Mouse (Mus musculus) neural tube, embryonic 13.5 days (tissue): ENCODE results near the gene Lpin1. TPM values are rescaled to one million over a fixed set of nuclear protein-coding genes. Genes with fewer than 3 reads are reported as not detected.

Source experiments
- ATAC-seq: fragments of 200-750 bp; cut with Nextera tagmentation; 2 replicates; pipeline ENCODE4 v1.8.0; 2017; ENCODE audit warnings: low read depth, mild to moderate bottlenecking, moderate TSS enrichment, moderate library complexity
- H3K27ac ChIP-seq: fragments of 300-500 bp; sonication (generic); replicated peaks from 2 replicates; pipeline ENCODE4 v1.5.1; 2015; ENCODE audit warnings: moderate library complexity, mild to moderate bottlenecking, inconsistent platforms
- H3K27me3 ChIP-seq: fragments of 300-500 bp; sonication (generic); 2 replicates; pipeline ENCODE4 v1.6.1; 2015; ENCODE audit warnings: mild to moderate bottlenecking, inconsistent platforms
- H3K36me3 ChIP-seq: fragments of 300-500 bp; sonication (generic); 2 replicates; pipeline ENCODE4 v1.6.1; 2015; ENCODE audit warnings: mild to moderate bottlenecking, inconsistent platforms
- H3K4me1 ChIP-seq: fragments of 300-500 bp; sonication (generic); replicated peaks from 2 replicates; pipeline ENCODE4 v1.6.1; 2015; ENCODE audit warnings: inconsistent platforms
- H3K4me2 ChIP-seq: fragments of 300-500 bp; sonication (generic); 2 replicates; pipeline ENCODE4 v1.6.1; 2015; ENCODE audit warnings: inconsistent platforms, mild to moderate bottlenecking, moderate library complexity
- H3K4me3 ChIP-seq: fragments of 300-500 bp; sonication (generic); 2 replicates; pipeline ENCODE4 v1.5.1; 2015; ENCODE audit warnings: mild to moderate bottlenecking, inconsistent platforms
- H3K9ac ChIP-seq: fragments of 300-500 bp; sonication (generic); 2 replicates; pipeline ENCODE4 v1.6.1; 2015; ENCODE audit warnings: moderate library complexity, mild to moderate bottlenecking, inconsistent platforms
- H3K9me3 ChIP-seq: fragments of 300-500 bp; sonication (generic); 2 replicates; pipeline ENCODE4 v1.6.1; 2016; ENCODE audit warnings: inconsistent platforms
- whole genome bisulfite sequencing: fragments of 180-500 bp; shearing (Covaris S2); methylation state at CpG from one replicate; pipeline ENCODE4 v1.1.7; 2015; 5-methylcytosine and 5-hydroxymethylcytosine counted together
- polyA plus RNA-seq: library from polyadenylated mRNA; unstranded; fragments of >200 nt; fragmentation: Nextera tagmentation; extraction: Ambion mirVana; gene quantifications from 2 replicates; pipeline ENCODE4 v1.2.1, GENCODE M21; 2015

The Lpin1 gene
- polyA plus RNA-seq, 1 experiment from 2014 or later, result 16.1 TPM

DNA sequence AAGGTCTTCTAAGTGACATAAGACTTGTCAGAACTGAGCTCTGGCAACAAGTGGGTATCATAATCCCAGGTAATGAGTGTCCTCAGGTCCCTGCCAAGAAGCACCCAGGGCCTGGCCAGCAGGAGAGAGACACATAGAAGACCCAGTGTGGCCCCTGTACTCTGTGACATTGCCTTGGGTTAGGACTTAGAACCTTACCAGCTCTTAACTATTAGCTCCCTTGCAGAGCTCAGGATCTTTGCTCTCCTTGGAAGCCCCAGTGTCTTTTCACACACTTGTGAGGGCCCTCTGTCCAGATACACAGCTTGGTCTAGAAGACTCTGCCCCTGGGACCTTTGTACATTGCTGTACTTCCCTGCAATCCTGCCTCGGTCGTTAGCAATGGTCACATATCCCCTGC is 23.7 kb downstream of the Lpin1 start:
- ATAC-seq, result no peak
- Histone ChIP-seq H3K27me3 (no peaks in the 10 kb centered on the region), H3K36me3 (no peaks in the 10 kb centered on the region), H3K4me3 (no peak overlapping the region), H3K9me3 (no peaks in the 10 kb centered on the region), H3K4me2 (peak overlapping the region; percentile 81), H3K4me1 (peaks cover 82% of the 10 kb centered on the region), H3K27ac (no peak overlapping the region), H3K9ac (peak overlapping the region; percentile 85; the same call in 1 of the 2 replicates)
- 59% methylated on average over 2 of the region's 2 CpGs for WGBS

DNA sequence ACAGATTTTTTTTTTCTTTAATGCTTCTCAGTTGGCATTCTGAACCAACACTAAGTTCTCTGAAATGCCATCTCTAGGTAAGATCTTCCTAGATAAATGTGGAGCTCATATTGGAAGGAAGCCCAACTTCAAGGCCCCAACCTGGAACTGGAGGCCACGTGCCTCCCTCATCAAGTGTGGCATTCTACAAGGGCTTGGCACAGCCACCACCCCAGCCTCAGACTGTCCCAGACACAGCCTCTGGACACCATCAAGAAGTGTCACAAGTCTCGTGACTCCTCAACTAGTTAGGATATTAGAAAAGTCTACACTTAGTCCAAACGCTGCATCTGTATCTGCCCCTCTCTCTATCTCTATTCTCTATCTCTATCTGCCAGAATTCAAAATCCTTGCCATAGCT is 25.8 kb downstream of the Lpin1 start:
- H3K9ac ChIP-seq, result no peak overlapping the region
- H3K4me1 ChIP-seq, result peaks cover 72% of the 10 kb centered on the region
- no peaks in the 10 kb centered on the region for H3K9me3 ChIP-seq
- no peak overlapping the region for H3K27ac ChIP-seq
- 90% methylated on average over 3 of the region's 3 CpGs for WGBS
- no peak overlapping the region for H3K4me2 ChIP-seq
- no peak overlapping the region for H3K4me3 ChIP-seq
- no peak for ATAC-seq
- H3K27me3 ChIP-seq, result no peaks in the 10 kb centered on the region
- H3K36me3 ChIP-seq, result peaks cover under 1% of the 10 kb centered on the region

DNA sequence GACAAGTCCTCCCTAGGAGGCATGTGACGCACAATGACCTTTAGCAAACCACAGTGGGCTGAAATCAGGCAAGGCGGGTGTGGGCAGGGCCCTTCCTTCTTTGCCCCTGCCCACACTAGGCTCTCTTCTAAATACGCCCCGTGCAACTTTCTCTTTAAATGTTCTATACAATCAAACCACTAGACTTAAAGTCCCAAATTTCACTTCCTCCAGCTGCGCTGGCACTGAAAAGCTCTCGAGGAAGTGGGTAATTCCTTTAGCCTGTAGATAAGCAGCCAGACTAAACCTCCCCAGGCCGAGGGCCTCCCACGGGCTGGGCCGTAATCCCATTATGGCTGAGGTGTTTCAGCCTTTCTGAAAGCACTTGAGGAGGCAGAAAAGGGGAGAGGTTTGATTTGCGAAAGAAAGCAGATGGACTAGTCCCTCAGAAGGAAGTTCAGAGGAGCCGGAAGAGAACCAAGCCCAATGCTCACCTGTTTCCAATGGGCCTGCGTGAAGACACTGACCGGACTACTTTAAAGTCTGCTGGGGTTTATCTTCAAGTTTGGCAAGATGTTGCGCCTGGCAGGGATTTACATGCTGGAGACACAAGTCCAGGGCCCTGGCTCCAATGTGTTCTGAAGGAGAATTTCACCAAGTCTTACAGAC is 26.6 kb downstream of the Lpin1 start:
- Histone ChIP-seq H3K9ac (no peak overlapping the region), H3K27ac (no peak overlapping the region), H3K4me2 (no peak overlapping the region), H3K27me3 (no peaks in the 10 kb centered on the region), H3K4me1 (peaks cover 71% of the 10 kb centered on the region), H3K36me3 (peaks cover 8% of the 10 kb centered on the region), H3K4me3 (no peak overlapping the region), H3K9me3 (no peaks in the 10 kb centered on the region)
- 59% methylated on average over 14 of the region's 14 CpGs for WGBS
- ATAC-seq, result no peak

DNA sequence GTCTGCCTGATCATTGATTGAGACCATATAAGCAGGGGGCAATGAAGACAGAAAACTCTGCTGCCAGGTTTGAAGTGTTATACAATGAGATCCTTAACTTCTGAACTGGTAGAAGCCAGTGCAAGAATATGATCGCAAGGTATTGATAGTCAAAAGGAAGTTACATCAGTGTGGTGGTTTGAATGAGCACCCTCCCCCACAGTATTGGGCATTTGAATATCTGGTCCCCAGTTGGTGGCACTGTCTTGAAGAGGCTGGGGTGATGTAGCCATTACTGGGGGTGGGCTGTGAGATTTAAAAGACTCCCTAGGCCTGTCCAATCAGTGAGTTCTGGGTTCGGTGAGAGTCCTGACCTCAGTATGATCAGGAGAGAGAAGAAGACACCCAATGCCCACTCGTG is 27.5 kb downstream of the Lpin1 start:
- no peak overlapping the region for H3K27ac ChIP-seq
- no peak for ATAC-seq
- no peak overlapping the region for H3K4me3 ChIP-seq
- no peak overlapping the region for H3K9ac ChIP-seq
- H3K27me3 ChIP-seq, result no peaks in the 10 kb centered on the region
- H3K36me3 ChIP-seq, result peaks cover 17% of the 10 kb centered on the region
- no peak overlapping the region for H3K4me2 ChIP-seq
- H3K9me3 ChIP-seq, result no peaks in the 10 kb centered on the region
- peaks cover 71% of the 10 kb centered on the region for H3K4me1 ChIP-seq
- WGBS, result 90% methylated on average over 3 of the region's 3 CpGs

DNA sequence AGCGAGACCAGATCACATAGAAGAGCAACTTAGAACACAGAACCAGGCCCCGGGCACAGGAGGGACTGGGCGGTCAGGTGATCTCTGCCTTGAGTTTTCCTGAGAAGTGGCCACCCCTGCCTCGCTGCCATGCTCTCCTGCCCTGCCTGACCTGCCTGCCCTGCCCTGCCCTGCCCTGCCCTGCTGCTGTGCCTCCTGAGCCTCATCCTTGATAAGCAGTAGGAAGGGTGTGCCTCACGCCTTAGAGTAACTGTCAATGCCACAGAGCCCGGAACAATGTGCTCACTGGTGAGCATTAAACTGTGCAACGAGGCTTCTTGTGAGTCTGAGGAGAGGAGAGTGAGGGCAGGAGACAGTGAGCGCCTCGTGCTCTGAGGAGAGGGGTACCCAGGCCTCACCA is 30.5 kb downstream of the Lpin1 start:
- H3K4me1 ChIP-seq, result peaks cover 61% of the 10 kb centered on the region
- peaks cover 46% of the 10 kb centered on the region for H3K36me3 ChIP-seq
- no peak overlapping the region for H3K4me3 ChIP-seq

DNA sequence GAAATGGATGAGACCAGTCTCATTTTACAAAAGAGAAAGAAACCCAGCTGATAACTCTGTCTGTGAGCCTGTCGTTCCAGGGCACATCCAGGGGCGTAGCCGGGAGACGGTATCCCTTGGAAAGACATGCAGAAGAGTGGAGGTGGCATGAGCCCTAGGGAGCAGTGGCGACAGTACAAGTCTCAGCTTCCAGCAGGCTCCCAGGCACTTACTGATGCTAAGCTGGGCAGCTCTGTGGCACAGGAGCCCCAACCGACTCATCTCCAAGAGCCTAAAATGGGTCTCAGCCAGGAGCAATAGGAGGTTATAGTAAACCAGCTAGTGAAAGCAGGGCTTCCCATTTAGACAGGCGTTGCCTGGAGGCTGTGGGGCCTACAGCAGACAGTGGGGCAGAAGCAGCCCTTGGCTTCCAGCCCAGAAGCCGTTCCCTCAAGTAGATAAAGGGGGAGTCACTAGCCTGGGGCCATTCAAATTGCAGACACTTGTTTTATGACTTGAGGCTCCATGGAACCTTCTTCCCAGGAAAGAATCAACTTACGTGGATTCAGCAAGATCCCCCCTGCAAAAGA is 33.0 kb downstream of the Lpin1 start:
- Histone ChIP-seq H3K4me2 (no peak overlapping the region), H3K27me3 (no peaks in the 10 kb centered on the region), H3K27ac (peak overlapping the region; percentile 73), H3K9me3 (no peaks in the 10 kb centered on the region), H3K36me3 (peaks cover 71% of the 10 kb centered on the region), H3K4me3 (no peak overlapping the region), H3K4me1 (peaks cover 39% of the 10 kb centered on the region), H3K9ac (no peak overlapping the region)
- 43% methylated on average over 9 of the region's 9 CpGs for WGBS
- ATAC-seq, result peak; percentile 84

More for the DNA sequence above, 30.5 kb downstream of the Lpin1 start:
- no peak overlapping the region for H3K4me2 ChIP-seq
- H3K9ac ChIP-seq, result no peak overlapping the region
- H3K9me3 ChIP-seq, result no peaks in the 10 kb centered on the region
- WGBS, result 69% methylated on average over 9 of the region's 9 CpGs
- no peak for ATAC-seq
- no peaks in the 10 kb centered on the region for H3K27me3 ChIP-seq
- H3K27ac ChIP-seq, result no peak overlapping the region

DNA sequence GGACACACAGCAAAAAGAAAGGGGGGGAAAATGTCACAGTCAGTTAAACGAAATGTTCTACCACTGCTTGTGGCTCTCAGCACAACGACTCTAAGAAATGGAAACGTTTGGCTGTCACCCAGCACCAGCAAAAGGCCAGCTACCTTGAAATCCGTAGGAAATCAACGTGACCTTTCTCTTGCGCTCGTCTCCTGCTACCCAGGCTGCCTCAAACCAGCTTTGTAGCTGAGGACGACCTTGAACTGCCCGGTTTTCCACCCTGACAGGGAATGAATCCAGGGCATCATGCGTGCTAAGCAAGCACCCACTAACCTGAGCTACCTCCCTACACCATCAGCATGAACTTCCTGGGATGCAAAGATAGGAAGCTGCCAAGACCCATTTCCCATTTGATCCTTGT is 39.5 kb downstream of the Lpin1 start:
- no peak for ATAC-seq
- Histone ChIP-seq H3K27ac (no peak overlapping the region), H3K9me3 (no peaks in the 10 kb centered on the region), H3K36me3 (peaks cover 75% of the 10 kb centered on the region), H3K9ac (no peak overlapping the region), H3K4me3 (no peak overlapping the region), H3K4me2 (no peak overlapping the region), H3K4me1 (0 out of 2 replicates have a peak, but pooled peaks cover 7% of the 10 kb centered on the region), H3K27me3 (no peaks in the 10 kb centered on the region)
- WGBS, result 92% methylated on average over 10 of the region's 10 CpGs

DNA sequence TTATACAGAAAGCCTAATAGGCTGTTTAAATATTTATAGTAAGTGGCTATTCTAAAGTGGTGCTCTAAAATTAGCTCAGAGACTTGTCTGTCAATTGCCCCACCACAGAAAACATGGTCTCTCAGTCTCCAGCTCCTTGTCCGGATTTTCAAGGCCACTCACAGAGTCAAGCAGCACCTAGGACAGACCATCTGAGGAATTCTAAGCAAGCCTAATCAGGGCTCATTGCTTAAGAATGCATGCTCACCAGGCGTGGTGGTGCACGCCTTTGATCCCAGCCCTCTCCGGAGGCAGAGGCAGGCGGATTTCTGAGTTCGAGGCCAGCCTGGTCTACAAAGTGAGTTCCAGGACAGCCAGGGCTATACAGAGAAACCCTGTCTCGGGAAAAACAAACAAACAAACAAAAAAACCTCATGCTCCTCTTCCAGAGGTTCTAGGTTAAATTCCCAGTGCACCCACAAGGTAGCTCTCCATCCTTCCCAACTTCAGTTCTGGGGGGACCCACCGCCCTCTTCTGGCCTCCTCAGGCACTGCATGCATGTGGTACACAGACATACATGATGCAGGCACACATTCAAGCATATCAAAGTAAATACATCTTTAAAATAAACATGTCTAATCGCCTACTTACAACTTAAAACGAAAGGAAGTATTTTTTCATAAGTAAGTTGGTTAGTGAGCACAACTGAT is 40.2 kb downstream of the Lpin1 start:
- Histone ChIP-seq H3K27me3 (no peaks in the 10 kb centered on the region), H3K27ac (no peak overlapping the region), H3K36me3 (peaks cover 76% of the 10 kb centered on the region), H3K4me1 (0 out of 2 replicates have a peak, but pooled peaks cover 7% of the 10 kb centered on the region), H3K9ac (no peak overlapping the region), H3K4me2 (no peak overlapping the region), H3K9me3 (no peaks in the 10 kb centered on the region), H3K4me3 (no peak overlapping the region)
- no peak for ATAC-seq
- WGBS, result 89% methylated on average over 10 of the region's 10 CpGs

DNA sequence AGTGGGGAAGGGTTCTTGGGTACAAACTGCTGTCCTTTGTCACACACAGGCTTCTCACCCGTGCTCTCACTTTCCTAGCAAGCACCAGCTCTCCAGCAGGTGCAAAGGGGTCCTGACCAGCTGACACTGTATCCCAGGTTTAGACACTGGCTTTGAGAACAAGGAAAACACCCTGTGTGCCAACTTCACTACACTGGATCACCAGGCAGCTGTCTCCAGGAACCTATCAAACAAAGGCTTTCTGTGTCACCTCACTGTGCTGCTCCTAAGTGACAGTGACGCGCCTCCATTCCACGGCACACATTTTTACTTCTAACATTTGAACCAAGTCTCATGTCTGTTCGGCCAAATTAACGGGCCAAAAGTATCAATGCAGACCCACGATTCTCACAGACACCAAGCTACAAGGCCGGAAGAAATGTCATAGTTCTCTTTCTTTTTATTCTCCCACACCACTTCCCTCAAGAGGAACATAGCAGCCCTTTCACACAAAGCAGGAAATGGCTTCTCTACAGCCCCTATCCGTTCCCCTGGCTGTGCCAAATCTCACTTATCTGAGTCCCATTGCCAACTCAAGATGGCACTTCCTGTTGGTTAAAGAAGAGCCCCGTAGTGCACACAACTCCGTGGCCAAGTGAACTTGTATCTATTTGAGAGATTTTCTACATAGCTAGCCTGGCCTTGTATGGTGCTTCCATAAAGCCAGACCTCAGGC is 41.7 kb downstream of the Lpin1 start:
- no peak overlapping the region for H3K4me2 ChIP-seq
- H3K9ac ChIP-seq, result no peak overlapping the region
- peak; percentile 55; the same call in 1 of the 2 replicates for ATAC-seq
- H3K27ac ChIP-seq, result peak overlapping the region; percentile 52; the same call in 1 of the 2 replicates
- no peaks in the 10 kb centered on the region for H3K27me3 ChIP-seq
- no peaks in the 10 kb centered on the region for H3K9me3 ChIP-seq
- 72% methylated on average over 11 of the region's 11 CpGs for WGBS
- no peak overlapping the region for H3K4me3 ChIP-seq
- H3K4me1 ChIP-seq, result 0 out of 2 replicates have a peak, but pooled peaks cover 7% of the 10 kb centered on the region
- peaks cover 76% of the 10 kb centered on the region for H3K36me3 ChIP-seq

DNA sequence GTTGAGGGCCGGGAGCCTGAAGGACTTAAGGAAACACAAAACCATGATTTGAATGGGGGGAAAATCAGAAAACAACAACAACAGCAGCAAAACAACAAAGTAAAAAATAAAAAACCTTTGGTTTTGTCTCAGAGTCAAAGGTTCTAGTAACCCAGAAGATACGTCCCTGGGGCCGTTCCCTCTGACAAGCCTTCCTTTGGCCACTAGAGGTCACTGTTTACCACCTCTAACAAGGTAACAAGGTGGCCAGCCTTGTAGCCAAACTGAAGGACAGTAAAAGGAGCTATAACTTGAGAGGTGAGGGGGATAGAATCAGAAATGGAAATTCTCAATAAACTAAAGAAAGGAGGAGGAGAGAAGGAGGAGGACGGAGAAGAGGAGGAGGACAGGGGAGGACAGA is 42.3 kb downstream of the Lpin1 start:
- H3K4me1 ChIP-seq, result 0 out of 2 replicates have a peak, but pooled peaks cover 7% of the 10 kb centered on the region
- H3K4me2 ChIP-seq, result no peak overlapping the region
- H3K9me3 ChIP-seq, result no peaks in the 10 kb centered on the region
- H3K27ac ChIP-seq, result peak overlapping the region; percentile 52; the same call in 1 of the 2 replicates
- no peaks in the 10 kb centered on the region for H3K27me3 ChIP-seq
- no peak overlapping the region for H3K9ac ChIP-seq
- WGBS, result 25% methylated on average over 4 of the region's 4 CpGs
- ATAC-seq, result peak; percentile 71; the same call in 1 of the 2 replicates
- H3K36me3 ChIP-seq, result peaks cover 76% of the 10 kb centered on the region
- H3K4me3 ChIP-seq, result no peak overlapping the region

DNA sequence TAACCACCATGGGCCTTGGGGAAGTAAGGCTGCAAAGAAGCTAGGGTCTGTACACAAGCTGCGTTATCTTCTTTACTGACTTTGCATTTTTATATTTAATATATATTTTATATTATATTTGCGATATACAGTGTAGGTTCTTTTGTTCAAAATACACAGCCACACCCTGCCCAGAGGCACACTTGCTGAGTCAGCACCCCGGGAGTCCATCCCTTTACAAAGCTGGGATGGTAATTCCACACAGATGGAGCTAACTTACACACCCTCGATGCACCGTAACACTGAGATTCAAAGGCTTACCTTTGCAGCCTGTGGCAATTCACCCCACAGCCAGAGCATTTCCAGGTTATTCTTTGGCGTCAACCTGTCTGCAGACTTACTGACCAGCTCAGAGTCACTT is 42.7 kb downstream of the Lpin1 start:
- H3K4me2 ChIP-seq, result no peak overlapping the region
- H3K9ac ChIP-seq, result no peak overlapping the region
- H3K4me3 ChIP-seq, result no peak overlapping the region
- 0 out of 2 replicates have a peak, but pooled peaks cover 7% of the 10 kb centered on the region for H3K4me1 ChIP-seq
- peak; percentile 29; the same call in 1 of the 2 replicates for ATAC-seq
- WGBS, result 86% methylated on average over 6 of the region's 6 CpGs
- peaks cover 76% of the 10 kb centered on the region for H3K36me3 ChIP-seq
- H3K9me3 ChIP-seq, result no peaks in the 10 kb centered on the region
- no peak overlapping the region for H3K27ac ChIP-seq
- H3K27me3 ChIP-seq, result no peaks in the 10 kb centered on the region

DNA sequence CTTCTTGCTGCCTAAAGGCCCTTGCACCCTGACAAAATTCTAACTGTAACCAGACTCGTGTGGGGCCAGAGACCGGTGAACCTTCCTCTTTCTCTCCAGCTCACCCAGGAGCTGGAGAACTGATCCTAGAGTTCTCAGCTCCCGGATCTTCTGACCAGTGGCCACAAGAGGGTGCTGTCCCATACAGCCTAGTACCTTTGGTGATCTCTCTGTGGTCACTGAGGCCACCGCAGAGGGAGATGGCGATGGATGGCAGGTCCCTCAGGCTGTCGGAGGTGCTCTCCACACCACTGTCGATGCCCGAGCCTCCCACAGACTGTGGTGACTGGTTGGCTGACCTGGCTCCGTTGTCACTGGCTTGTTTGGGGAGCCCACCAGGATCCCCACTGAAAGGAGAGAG is 47.3 kb downstream of the Lpin1 start:
- ATAC-seq, result no peak
- Histone ChIP-seq H3K9me3 (no peaks in the 10 kb centered on the region), H3K4me2 (no peak overlapping the region), H3K4me1 (no peaks in the 10 kb centered on the region), H3K27ac (no peak overlapping the region), H3K27me3 (no peaks in the 10 kb centered on the region), H3K36me3 (peaks cover 96% of the 10 kb centered on the region), H3K4me3 (no peak overlapping the region), H3K9ac (no peak overlapping the region)
- 70% methylated on average over 9 of the region's 9 CpGs for WGBS
